Mouse (Mus musculus) lung, embryonic 16.5 days (tissue): ENCODE measurements at regions not wholly inside any gene's neighbourhood (a gene's known extent, or its start where the extent isn't known, plus 50 kb on each side); places are given as distances from the start of the nearest gene placed in this dataset.

Source experiments
- ATAC-seq: fragments of 200-750 bp; cut with Nextera tagmentation; 2 replicates; pipeline ENCODE4 v1.8.0; 2017; ENCODE audit warnings: low read depth, mild to moderate bottlenecking, moderate library complexity
- H3K27ac ChIP-seq: fragments of 300-500 bp; sonication (generic); 2 replicates; pipeline ENCODE4 v1.5.1; 2014; ENCODE audit warnings: mild to moderate bottlenecking, control low read depth, low read length
- H3K27me3 ChIP-seq: fragments of 300-500 bp; sonication (generic); 2 replicates; pipeline ENCODE4 v1.6.1; 2014; ENCODE audit warnings: low read depth, low read length, mixed read lengths; ENCODE audit not compliant: control insufficient read depth, insufficient read depth
- H3K36me3 ChIP-seq: fragments of 300-500 bp; sonication (generic); 2 replicates; pipeline ENCODE4 v1.6.1; 2014; ENCODE audit warnings: low read length; ENCODE audit not compliant: control insufficient read depth, insufficient read depth
- H3K4me1 ChIP-seq: fragments of 300-500 bp; sonication (generic); replicated peaks from 2 replicates; pipeline ENCODE4 v1.6.1; 2014; ENCODE audit warnings: low read length, mixed read lengths; ENCODE audit not compliant: control insufficient read depth, insufficient read depth
- H3K4me2 ChIP-seq: fragments of 300-500 bp; sonication (generic); 2 replicates; pipeline ENCODE4 v1.6.1; 2014; ENCODE audit warnings: low read depth, low read length, control low read depth
- H3K4me3 ChIP-seq: fragments of 300-500 bp; sonication (generic); 2 replicates; pipeline ENCODE4 v1.5.1; 2014; ENCODE audit warnings: mild to moderate bottlenecking, low read length, control low read depth
- H3K9ac ChIP-seq: fragments of 300-500 bp; sonication (generic); 2 replicates; pipeline ENCODE4 v1.6.1; 2014; ENCODE audit warnings: low read length, control low read depth
- H3K9me3 ChIP-seq: fragments of 300-500 bp; sonication (generic); 2 replicates; pipeline ENCODE4 v1.6.1; 2016; ENCODE audit warnings: low read length; ENCODE audit not compliant: control insufficient read depth
- WGBS: fragments of 180-500 bp; shearing (Covaris S2); extraction: QIAGEN DNeasy Blood & Tissue Kit; methylation state at CpG from one replicate; pipeline ENCODE4 v1.1.7; 2014; 5-methylcytosine and 5-hydroxymethylcytosine counted together

DNA sequence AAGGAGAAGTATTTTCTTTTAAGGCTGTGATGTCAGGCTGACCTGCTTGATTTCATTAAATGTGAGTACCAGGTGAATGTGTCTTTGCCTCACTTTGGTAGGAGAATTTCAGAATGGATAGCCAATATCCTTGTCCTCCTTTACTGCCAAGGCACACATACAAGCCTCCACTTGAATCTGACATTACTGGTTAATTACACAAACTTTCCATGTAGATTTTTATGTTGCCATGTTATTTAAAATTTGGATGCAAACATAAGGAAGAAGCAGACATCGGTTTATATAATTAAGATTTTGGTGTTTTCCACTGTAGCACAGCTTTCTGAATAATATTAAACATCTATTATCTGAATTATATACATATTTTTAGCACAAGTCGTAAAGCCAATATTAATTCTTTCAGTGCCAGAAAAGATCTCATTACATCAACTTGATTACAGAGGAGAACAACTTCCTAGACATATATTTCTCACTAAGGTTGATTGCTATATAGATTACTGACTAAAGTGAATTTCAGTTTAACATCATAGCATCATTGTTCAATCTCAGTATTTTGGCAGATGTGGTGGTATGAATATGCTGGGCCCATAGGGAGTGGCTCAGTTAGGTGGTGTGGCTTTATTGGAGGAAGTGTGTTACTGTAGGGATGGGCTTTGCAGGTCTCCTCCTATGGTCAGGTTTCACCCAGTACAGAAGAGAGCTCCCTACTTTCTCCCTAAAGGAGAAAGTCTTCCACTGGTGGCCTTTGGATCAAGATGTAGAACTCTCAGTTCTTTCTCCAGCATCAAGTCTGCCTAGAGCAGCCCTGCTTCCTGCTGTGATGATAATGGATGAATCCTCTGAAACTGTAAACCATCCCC lies 53.9 kb upstream of the Lin7a start:
- no peak for ATAC-seq
- Histone ChIP-seq H3K4me2 (no peak overlapping the region), H3K36me3 (no peaks in the 10 kb centered on the region), H3K27ac (no peak overlapping the region), H3K27me3 (no peaks in the 10 kb centered on the region), H3K4me1 (no peaks in the 10 kb centered on the region), H3K9ac (no peak overlapping the region), H3K4me3 (no peak overlapping the region), H3K9me3 (no peaks in the 10 kb centered on the region)
- WGBS = 81% methylated on average over 2 of the region's 2 CpGs

DNA sequence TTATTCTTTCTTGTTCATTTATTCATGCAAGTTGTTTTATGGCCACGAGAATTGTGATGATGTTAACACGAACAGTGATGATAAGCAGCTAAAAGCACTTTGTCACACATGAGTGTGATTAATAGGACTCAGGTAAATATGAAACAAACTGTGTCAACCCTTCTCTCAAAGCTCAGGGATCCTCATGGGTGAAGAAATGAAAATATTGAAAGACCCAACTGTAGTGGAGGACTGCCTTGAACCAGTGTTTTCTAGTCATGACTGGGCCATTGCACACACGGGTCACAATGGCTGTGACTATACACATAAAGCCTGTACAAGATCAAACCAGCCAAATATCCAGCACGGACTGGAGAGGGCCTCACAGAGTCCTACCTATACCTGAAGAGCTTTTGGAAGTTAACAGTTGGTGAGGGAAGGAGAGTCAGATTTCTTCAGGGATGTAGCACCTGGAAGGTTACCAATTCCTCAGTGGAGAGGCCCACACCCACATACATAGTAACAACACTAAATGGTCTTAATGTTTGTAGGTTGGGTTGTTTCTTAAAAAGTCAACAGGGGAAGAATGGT lies 52.5 kb upstream of the Lin7a start:
- Histone ChIP-seq H3K9ac (no peak overlapping the region), H3K4me1 (no peaks in the 10 kb centered on the region), H3K27ac (no peak overlapping the region), H3K36me3 (no peaks in the 10 kb centered on the region), H3K4me2 (no peak overlapping the region), H3K4me3 (no peak overlapping the region), H3K9me3 (no peaks in the 10 kb centered on the region), H3K27me3 (no peaks in the 10 kb centered on the region)
- WGBS = 66% methylated on average over 4 of the region's 4 CpGs
- no peak for ATAC-seq

GRCm38 (mm10) chr10:107219621-107220370 lies 51.7 kb upstream of the Lin7a start:
- WGBS = 80% methylated on average over 3 of the region's 3 CpGs

GRCm38 (mm10) chr10:107220501-107220900 lies 51.0 kb upstream of the Lin7a start:
- no peaks in the 10 kb centered on the region for H3K27me3 ChIP-seq
- no peak overlapping the region for H3K4me3 ChIP-seq
- ATAC-seq = no peak
- no peaks in the 10 kb centered on the region for H3K4me1 ChIP-seq
- WGBS = 83% methylated on average over 2 of the region's 2 CpGs
- H3K27ac ChIP-seq = no peak overlapping the region
- H3K36me3 ChIP-seq = no peaks in the 10 kb centered on the region
- H3K9ac ChIP-seq = no peak overlapping the region
- no peak overlapping the region for H3K4me2 ChIP-seq
- no peaks in the 10 kb centered on the region for H3K9me3 ChIP-seq

More at GRCm38 (mm10) chr10:107219621-107220370, 51.7 kb upstream of the Lin7a start:
- Histone ChIP-seq H3K36me3 (no peaks in the 10 kb centered on the region), H3K27ac (no peak overlapping the region), H3K4me3 (no peak overlapping the region), H3K4me2 (no peak overlapping the region), H3K27me3 (no peaks in the 10 kb centered on the region), H3K9ac (no peak overlapping the region), H3K9me3 (no peaks in the 10 kb centered on the region), H3K4me1 (no peaks in the 10 kb centered on the region)
- no peak for ATAC-seq

- no peak for ATAC-seq
- WGBS = 83% methylated on average over 2 of the region's 2 CpGs
- H3K27me3 ChIP-seq = no peaks in the 10 kb centered on the region
- no peak overlapping the region for H3K27ac ChIP-seq
- no peak overlapping the region for H3K4me3 ChIP-seq
- H3K9me3 ChIP-seq = no peaks in the 10 kb centered on the region
- H3K36me3 ChIP-seq = no peaks in the 10 kb centered on the region
- H3K9ac ChIP-seq = no peak overlapping the region
- no peaks in the 10 kb centered on the region for H3K4me1 ChIP-seq
- no peak overlapping the region for H3K4me2 ChIP-seq
These were observed 50.3 kb upstream of the Lin7a start for GRCm38 (mm10) chr10:107221151-107221650.
